Mouse (Mus musculus) E14TG2a.4 (cell line): ENCODE results near the gene Frmd4b.

Source experiments
- H3K27me3 ChIP-seq: 2 replicates; pipeline ENCODE4 v1.6.1; 2014; ENCODE audit warnings: low read length, control low read depth; ENCODE audit not compliant: insufficient read depth
- H3K36me3 ChIP-seq: 2 replicates; pipeline ENCODE4 v1.6.1; 2014; ENCODE audit warnings: low read length, control low read depth; ENCODE audit not compliant: insufficient read depth
- H3K4me1 ChIP-seq: replicated peaks from 2 replicates; pipeline ENCODE4 v1.6.1; 2014; ENCODE audit warnings: low read depth, low read length, control low read depth
- H3K4me3 ChIP-seq: replicated peaks from 2 replicates; pipeline ENCODE4 v1.5.1; 2014; ENCODE audit warnings: mild to moderate bottlenecking, low read length
- H3K9me3 ChIP-seq: 2 replicates; pipeline ENCODE4 v1.6.1; 2014; ENCODE audit warnings: low read length, control low read depth
- CTCF ChIP-seq: conservative IDR thresholded peaks from 2 replicates; pipeline ENCODE4 v1.5.1; 2014; ENCODE audit warnings: low read length
- NANOG ChIP-seq: IDR thresholded peaks from 2 replicates; pipeline ENCODE4 v1.6.1; 2014; ENCODE audit warnings: borderline replicate concordance, low read length, mixed read lengths
- POU5F1 ChIP-seq: IDR thresholded peaks from 2 replicates; pipeline ENCODE4 v1.6.1; 2014; ENCODE audit warnings: low read length, borderline replicate concordance

Gene Frmd4b

GRCm38 (mm10) chr6:97292894-97293293, 324.4 kb downstream of the Frmd4b start:
- TF ChIP-seq POU5F1 (no peak), CTCF (no peak), NANOG (no peak)
- Histone ChIP-seq H3K9me3 (no peaks in the 10 kb centered on the region), H3K27me3 (no peaks in the 10 kb centered on the region; the same call in none of the 2 replicates), H3K4me3 (no peak overlapping the region), H3K4me1 (no peaks in the 10 kb centered on the region), H3K36me3 (no peaks in the 10 kb centered on the region)

- Histone ChIP-seq H3K27me3 (no peaks in the 10 kb centered on the region; the same call in none of the 2 replicates), H3K9me3 (no peaks in the 10 kb centered on the region), H3K36me3 (no peaks in the 10 kb centered on the region), H3K4me3 (no peak overlapping the region), H3K4me1 (no peaks in the 10 kb centered on the region)
- TF ChIP-seq POU5F1 (no peak), NANOG (no peak), CTCF (no peak)
These were observed 325.2 kb downstream of the Frmd4b start for GRCm38 (mm10) chr6:97292096-97292495.

- Histone ChIP-seq H3K9me3 (no peaks in the 10 kb centered on the region), H3K36me3 (no peaks in the 10 kb centered on the region), H3K4me3 (no peak overlapping the region), H3K27me3 (no peaks in the 10 kb centered on the region; the same call in none of the 2 replicates), H3K4me1 (no peaks in the 10 kb centered on the region)
- no peak for TF ChIP-seq POU5F1
- no peak for TF ChIP-seq CTCF
- TF ChIP-seq NANOG, result no peak
These were observed 326.0 kb downstream of the Frmd4b start for GRCm38 (mm10) chr6:97291159-97291908.

- TF ChIP-seq POU5F1, result no peak
- no peak for TF ChIP-seq NANOG
- no peak for TF ChIP-seq CTCF
- no peaks in the 10 kb centered on the region for H3K4me1 ChIP-seq
These were observed 326.7 kb downstream of the Frmd4b start for GRCm38 (mm10) chr6:97290687-97291086.

GRCm38 (mm10) chr6:97289838-97290237, 327.5 kb downstream of the Frmd4b start:
- TF ChIP-seq NANOG, result no peak
- H3K9me3 ChIP-seq, result no peaks in the 10 kb centered on the region
- H3K36me3 ChIP-seq, result no peaks in the 10 kb centered on the region
- H3K27me3 ChIP-seq, result no peaks in the 10 kb centered on the region; the same call in none of the 2 replicates
- no peaks in the 10 kb centered on the region for H3K4me1 ChIP-seq
- H3K4me3 ChIP-seq, result no peak overlapping the region

More at GRCm38 (mm10) chr6:97290687-97291086, 326.7 kb downstream of the Frmd4b start:
- Histone ChIP-seq H3K9me3 (no peaks in the 10 kb centered on the region), H3K36me3 (no peaks in the 10 kb centered on the region), H3K4me3 (no peak overlapping the region), H3K27me3 (no peaks in the 10 kb centered on the region; the same call in none of the 2 replicates)

- H3K9me3 ChIP-seq, result no peaks in the 10 kb centered on the region
- TF ChIP-seq NANOG (no peak), POU5F1 (no peak), CTCF (no peak)
- H3K4me1 ChIP-seq, result no peaks in the 10 kb centered on the region
- H3K4me3 ChIP-seq, result no peak overlapping the region
- H3K27me3 ChIP-seq, result no peaks in the 10 kb centered on the region; the same call in none of the 2 replicates
- no peaks in the 10 kb centered on the region for H3K36me3 ChIP-seq
These were observed 328.0 kb downstream of the Frmd4b start for GRCm38 (mm10) chr6:97289316-97289820.

GRCm38 (mm10) chr6:97288047-97288855, 329.1 kb downstream of the Frmd4b start:
- no peaks in the 10 kb centered on the region; the same call in 1 of the 2 replicates for H3K27me3 ChIP-seq

GRCm38 (mm10) chr6:97286332-97286731, 331.0 kb downstream of the Frmd4b start:
- Histone ChIP-seq H3K4me3 (no peak overlapping the region), H3K36me3 (no peaks in the 10 kb centered on the region), H3K9me3 (no peaks in the 10 kb centered on the region), H3K27me3 (no peaks in the 10 kb centered on the region; the same call in 1 of the 2 replicates), H3K4me1 (no peaks in the 10 kb centered on the region)
- TF ChIP-seq CTCF (no peak), NANOG (no peak), POU5F1 (no peak)

More at GRCm38 (mm10) chr6:97288047-97288855, 329.1 kb downstream of the Frmd4b start:
- TF ChIP-seq NANOG (no peak), CTCF (no peak), POU5F1 (no peak)
- H3K4me3 ChIP-seq, result no peak overlapping the region
- H3K4me1 ChIP-seq, result no peaks in the 10 kb centered on the region
- no peaks in the 10 kb centered on the region for H3K36me3 ChIP-seq
- no peaks in the 10 kb centered on the region for H3K9me3 ChIP-seq
